Mouse (Mus musculus): ENCODE measurements around the gene Sgpl1. TPM values are rescaled to one million over a fixed set of nuclear protein-coding genes. Genes with fewer than 3 reads are reported as not detected.

Gene Sgpl1
- polyA plus RNA-seq, 1 experiment from 2014 or later: 84.8 TPM

GRCm38 (mm10) chr10:61074643-61075042 lies 72.9 kb downstream of the Sgpl1 start:
- Histone ChIP-seq H3K9me3 (no peaks in the 10 kb centered on the region), H3K27ac (no peak overlapping the region), H3K27me3 (replicated peaks) (no peaks in the 10 kb centered on the region), H3K9ac (no peak overlapping the region), H3K36me3 (no peaks in the 10 kb centered on the region), H3K4me3 (no peak overlapping the region), H3K4me2 (replicated peaks) (no peak overlapping the region), H3K4me1 (peaks cover 3% of the 10 kb centered on the region; the same call in 1 of the 2 replicates)
- no peak for ATAC-seq (ENCODE audit: low FRiP score, low read depth)
- 4% methylated on average over 1 of the region's 1 CpGs for whole genome bisulfite sequencing

- Histone ChIP-seq H3K9ac (no peak overlapping the region), H3K27me3 (replicated peaks) (no peaks in the 10 kb centered on the region), H3K27ac (no peak overlapping the region), H3K4me2 (replicated peaks) (no peak overlapping the region), H3K9me3 (no peaks in the 10 kb centered on the region), H3K36me3 (no peaks in the 10 kb centered on the region), H3K4me1 (peaks cover 14% of the 10 kb centered on the region), H3K4me3 (no peak overlapping the region)
- ATAC-seq (ENCODE audit: low FRiP score, low read depth): no peak
- 15% methylated on average over 16 of the region's 16 CpGs for WGBS
Measured at GRCm38 (mm10) chr10:61072324-61072723, 75.2 kb downstream of the Sgpl1 start.

- peak; percentile 31; the same call in 1 of the 2 replicates for ATAC-seq (ENCODE audit: low FRiP score, low read depth)
- 7% methylated on average over 13 of the region's 13 CpGs for WGBS
- H3K9ac ChIP-seq: no peak overlapping the region
Measured at GRCm38 (mm10) chr10:61069248-61069647, 78.3 kb downstream of the Sgpl1 start.

GRCm38 (mm10) chr10:61068436-61069192 lies 78.9 kb downstream of the Sgpl1 start:
- no peak overlapping the region for H3K9ac ChIP-seq
- ATAC-seq (ENCODE audit: low FRiP score, low read depth): peak; percentile 34
- H3K27me3 ChIP-seq (replicated peaks): no peaks in the 10 kb centered on the region
- H3K9me3 ChIP-seq: no peaks in the 10 kb centered on the region
- no peak overlapping the region for H3K4me3 ChIP-seq
- H3K36me3 ChIP-seq: no peaks in the 10 kb centered on the region
- H3K27ac ChIP-seq: no peak overlapping the region
- 2% methylated on average over 8 of the region's 8 CpGs for WGBS
- H3K4me1 ChIP-seq: peaks cover 27% of the 10 kb centered on the region
- peak overlapping the region; percentile 35 for H3K4me2 ChIP-seq (replicated peaks)

More at GRCm38 (mm10) chr10:61069248-61069647, 78.3 kb downstream of the Sgpl1 start:
- Histone ChIP-seq H3K9me3 (no peaks in the 10 kb centered on the region), H3K27ac (no peak overlapping the region), H3K36me3 (no peaks in the 10 kb centered on the region), H3K4me2 (replicated peaks) (peak overlapping the region; percentile 35), H3K4me1 (peaks cover 26% of the 10 kb centered on the region), H3K4me3 (no peak overlapping the region), H3K27me3 (replicated peaks) (no peaks in the 10 kb centered on the region)

- Histone ChIP-seq H3K4me3 (no peak overlapping the region), H3K9me3 (no peaks in the 10 kb centered on the region), H3K4me1 (peaks cover 27% of the 10 kb centered on the region), H3K27ac (no peak overlapping the region), H3K9ac (no peak overlapping the region), H3K36me3 (no peaks in the 10 kb centered on the region), H3K27me3 (replicated peaks) (no peaks in the 10 kb centered on the region), H3K4me2 (replicated peaks) (no peak overlapping the region; the same call in 1 of the 2 replicates)
- 59% methylated on average over 13 of the region's 13 CpGs for WGBS
- no peak for ATAC-seq (ENCODE audit: low FRiP score, low read depth)
Measured at GRCm38 (mm10) chr10:61065287-61066005, 82.1 kb downstream of the Sgpl1 start.

- no peak overlapping the region for H3K27ac ChIP-seq
- H3K9ac ChIP-seq: no peak overlapping the region
- no peak for ATAC-seq (ENCODE audit: low FRiP score, low read depth)
- H3K27me3 ChIP-seq (replicated peaks): no peaks in the 10 kb centered on the region
- no peaks in the 10 kb centered on the region for H3K9me3 ChIP-seq
- no peaks in the 10 kb centered on the region for H3K36me3 ChIP-seq
- peaks cover 30% of the 10 kb centered on the region for H3K4me1 ChIP-seq
- H3K4me2 ChIP-seq (replicated peaks): no peak overlapping the region; the same call in 1 of the 2 replicates
- 6% methylated on average over 8 of the region's 8 CpGs for WGBS
- H3K4me3 ChIP-seq: no peak overlapping the region
Measured at GRCm38 (mm10) chr10:61064635-61065034, 82.9 kb downstream of the Sgpl1 start.

GRCm38 (mm10) chr10:61063271-61063864 lies 84.1 kb downstream of the Sgpl1 start:
- WGBS: 59% methylated on average over 10 of the region's 10 CpGs
- Histone ChIP-seq H3K27me3 (replicated peaks) (no peaks in the 10 kb centered on the region), H3K4me1 (peaks cover 23% of the 10 kb centered on the region), H3K9me3 (no peaks in the 10 kb centered on the region), H3K27ac (no peak overlapping the region), H3K4me3 (no peak overlapping the region), H3K36me3 (no peaks in the 10 kb centered on the region), H3K4me2 (replicated peaks) (no peak overlapping the region), H3K9ac (no peak overlapping the region)
- no peak for ATAC-seq (ENCODE audit: low FRiP score, low read depth)

GRCm38 (mm10) chr10:61059543-61060110 lies 87.9 kb downstream of the Sgpl1 start:
- Histone ChIP-seq H3K4me3 (no peak overlapping the region), H3K36me3 (no peaks in the 10 kb centered on the region), H3K27me3 (replicated peaks) (no peaks in the 10 kb centered on the region), H3K27ac (no peak overlapping the region), H3K9me3 (peaks cover 9% of the 10 kb centered on the region; the same call in 1 of the 2 replicates), H3K4me1 (peaks cover 14% of the 10 kb centered on the region), H3K9ac (no peak overlapping the region), H3K4me2 (replicated peaks) (no peak overlapping the region)
- 38% methylated on average over 6 of the region's 6 CpGs for WGBS
- ATAC-seq (ENCODE audit: low FRiP score, low read depth): no peak

- Histone ChIP-seq H3K36me3 (no peaks in the 10 kb centered on the region), H3K4me3 (no peak overlapping the region), H3K27me3 (replicated peaks) (no peaks in the 10 kb centered on the region), H3K9ac (no peak overlapping the region), H3K4me1 (peaks cover 9% of the 10 kb centered on the region; the same call in 1 of the 2 replicates), H3K27ac (no peak overlapping the region), H3K4me2 (replicated peaks) (no peak overlapping the region), H3K9me3 (peaks cover 9% of the 10 kb centered on the region; the same call in 1 of the 2 replicates)
- WGBS: no CpG with 5 or more reads among the region's 1 CpGs
- ATAC-seq (ENCODE audit: low FRiP score, low read depth): no peak
Measured at GRCm38 (mm10) chr10:61059101-61059500, 88.4 kb downstream of the Sgpl1 start.

- Histone ChIP-seq H3K9me3 (peaks cover 9% of the 10 kb centered on the region; the same call in 1 of the 2 replicates), H3K9ac (no peak overlapping the region), H3K4me2 (replicated peaks) (no peak overlapping the region), H3K27ac (no peak overlapping the region), H3K27me3 (replicated peaks) (no peaks in the 10 kb centered on the region), H3K4me1 (peaks cover 9% of the 10 kb centered on the region; the same call in 1 of the 2 replicates), H3K4me3 (no peak overlapping the region), H3K36me3 (no peaks in the 10 kb centered on the region)
- 96% methylated on average over 7 of the region's 7 CpGs for WGBS
- ATAC-seq (ENCODE audit: low FRiP score, low read depth): no peak
Measured at GRCm38 (mm10) chr10:61056661-61057060, 90.8 kb downstream of the Sgpl1 start.

GRCm38 (mm10) chr10:61051993-61052613 lies 95.4 kb downstream of the Sgpl1 start:
- 61% methylated on average over 14 of the region's 14 CpGs for WGBS
- no peak overlapping the region for H3K9ac ChIP-seq
- H3K27me3 ChIP-seq (replicated peaks): no peaks in the 10 kb centered on the region; the same call in 1 of the 2 replicates
- no peak overlapping the region for H3K4me2 ChIP-seq (replicated peaks)
- no peak overlapping the region for H3K4me3 ChIP-seq
- H3K36me3 ChIP-seq: no peaks in the 10 kb centered on the region
- no peak overlapping the region for H3K27ac ChIP-seq
- H3K9me3 ChIP-seq: peaks cover 9% of the 10 kb centered on the region; the same call in 1 of the 2 replicates
- ATAC-seq (ENCODE audit: low FRiP score, low read depth): peak; percentile 63
- no peaks in the 10 kb centered on the region for H3K4me1 ChIP-seq

Data from neural tube, embryonic 12.5 days (tissue).